Mouse (Mus musculus): ENCODE results near the gene Srarp. TPM values are rescaled to one million over a fixed set of nuclear protein-coding genes. Genes with fewer than 3 reads are reported as not detected.

Srarp gene
- polyA plus RNA-seq, 1 experiment from 2014 or later = not detected

DNA sequence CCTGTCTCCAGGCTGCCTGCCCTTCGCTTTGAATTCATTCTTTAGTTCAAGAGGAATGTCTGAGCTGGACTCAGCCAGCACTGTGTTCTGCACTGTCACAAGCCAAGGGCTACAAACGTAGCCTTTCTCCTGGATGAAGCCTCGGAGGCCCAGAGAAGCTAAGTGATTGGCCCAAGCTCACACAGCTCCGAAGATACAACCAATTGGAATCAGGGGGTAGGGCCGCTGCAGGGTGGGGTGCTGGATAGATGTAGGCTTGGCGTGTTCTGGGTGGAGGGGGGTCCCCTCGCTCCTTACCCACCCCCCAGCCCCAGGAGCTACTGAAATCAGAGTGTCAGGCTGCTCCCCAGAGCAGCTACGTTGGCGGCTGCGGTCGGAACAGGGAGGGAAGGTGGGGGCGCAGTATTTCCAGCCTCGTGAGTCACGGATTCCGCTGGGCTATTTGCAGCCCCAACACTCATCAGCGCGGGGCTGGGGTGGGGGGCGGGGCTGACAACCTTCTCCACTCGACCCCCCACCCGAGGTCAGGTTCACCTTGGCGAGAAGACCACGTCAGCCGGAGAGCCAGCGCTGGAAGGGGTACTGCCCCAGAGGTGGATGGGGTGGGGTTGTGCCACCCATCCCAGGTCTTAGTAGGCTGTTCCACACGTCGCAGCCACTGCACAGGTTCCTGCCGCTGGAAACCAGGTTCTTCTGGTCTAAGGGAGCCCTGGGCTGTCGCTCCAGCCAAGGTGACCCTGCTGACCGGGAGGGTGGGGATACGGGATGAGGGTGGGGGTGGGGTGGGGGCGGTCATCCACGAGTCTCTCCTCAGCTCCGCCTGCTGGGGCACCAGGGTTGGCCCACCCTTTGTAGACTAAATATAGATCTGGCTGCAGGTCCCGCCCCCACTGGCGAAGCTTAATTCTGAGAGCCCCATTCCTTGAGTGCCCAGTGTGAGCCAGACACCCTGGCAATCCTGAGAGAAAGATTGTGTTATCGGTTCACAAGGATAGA, 10.1 kb downstream of the Srarp start:
- DNase-seq (ENCODE audit: low spot score) (peak; percentile 37), ATAC-seq (ENCODE audit: low FRiP score) (peak; percentile 76)
- Histone ChIP-seq H3K27me3 (ENCODE audit: control insufficient read depth, insufficient read depth, low read length) (no peaks in the 10 kb centered on the region), H3K4me2 (replicated peaks; ENCODE audit: low read depth, low read length) (peak overlapping the region; percentile 68), H3K36me3 (ENCODE audit: control insufficient read depth, insufficient read depth, low read length) (no peaks in the 10 kb centered on the region), H3K4me1 (replicated peaks; ENCODE audit: control insufficient read depth, insufficient read depth, low read length) (peaks cover 4% of the 10 kb centered on the region; the same call in 1 of the 2 replicates), H3K9me3 (ENCODE audit: control insufficient read depth, low read length) (no peaks in the 10 kb centered on the region), H3K9ac (ENCODE audit: low read depth, low read length) (peak overlapping the region; percentile 34; the same call in 1 of the 2 replicates), H3K27ac (ENCODE audit: low read depth, low read length) (no peak overlapping the region), H3K4me3 (ENCODE audit: low read depth, low read length) (peak overlapping the region; percentile 34)
- WGBS = 6% methylated on average over 36 of the region's 36 CpGs

DNA sequence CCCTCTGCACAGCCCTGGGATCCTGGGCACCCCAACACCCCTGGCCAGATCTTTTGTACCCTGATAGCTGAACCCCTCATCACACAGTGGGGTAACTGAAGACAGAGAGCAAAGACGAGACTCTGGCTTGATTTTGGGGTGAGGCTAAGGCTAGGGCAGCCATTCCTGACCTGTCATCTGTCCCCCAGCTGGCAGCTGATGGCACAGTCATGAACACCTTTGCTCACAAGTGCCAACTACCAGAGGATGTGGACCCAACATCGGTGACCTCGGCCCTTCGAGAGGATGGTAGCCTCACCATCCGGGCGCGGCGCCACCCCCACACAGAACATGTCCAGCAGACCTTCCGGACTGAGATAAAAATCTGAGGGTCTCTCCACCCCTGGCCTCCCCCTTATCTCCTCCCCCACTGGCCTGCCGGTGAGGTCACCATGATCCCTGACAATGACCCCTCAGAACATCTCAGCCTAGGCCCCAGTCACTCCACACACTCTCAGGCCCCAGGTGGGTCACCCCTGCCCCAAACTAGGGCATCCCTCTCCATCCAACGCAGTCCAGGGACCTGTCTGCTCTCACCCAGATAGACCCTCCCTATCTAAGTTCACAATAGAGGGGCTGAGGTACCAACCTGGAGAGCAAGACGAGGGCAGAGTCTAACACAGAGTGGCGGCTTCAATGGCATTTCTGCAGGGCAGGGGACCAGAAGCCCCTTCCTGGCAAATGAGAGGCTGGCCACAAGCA, 12.0 kb downstream of the Srarp start:
- WGBS = 87% methylated on average over 13 of the region's 13 CpGs
- H3K27me3 ChIP-seq (ENCODE audit: control insufficient read depth, insufficient read depth, low read length) = no peaks in the 10 kb centered on the region

DNA sequence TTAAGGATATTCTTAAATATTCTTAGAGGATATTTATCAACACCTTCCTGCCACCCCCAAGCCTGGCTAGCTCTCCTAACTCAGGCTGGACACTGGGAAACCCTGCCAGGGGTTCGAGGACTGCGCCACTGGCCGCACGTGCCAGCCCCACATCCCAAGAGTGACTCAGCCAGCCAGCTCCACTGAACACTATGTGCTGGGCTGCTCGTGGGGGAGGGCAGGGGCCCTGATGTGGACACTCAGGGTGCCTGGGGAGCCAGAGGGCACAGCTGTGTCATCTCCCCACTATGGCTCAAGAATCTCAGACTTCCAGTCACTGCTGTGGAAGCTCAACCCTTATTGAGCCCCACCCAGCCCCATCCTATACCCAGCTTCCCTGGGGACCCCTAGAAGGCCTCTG, 12.6 kb downstream of the Srarp start:
- 83% methylated on average over 5 of the region's 5 CpGs for WGBS

More for the DNA sequence above, 12.0 kb downstream of the Srarp start:
- no peak overlapping the region for H3K4me2 ChIP-seq (replicated peaks; ENCODE audit: low read depth, low read length)
- no peak overlapping the region for H3K4me3 ChIP-seq (ENCODE audit: low read depth, low read length)
- DNase-seq (ENCODE audit: low spot score) (no peak), ATAC-seq (ENCODE audit: low FRiP score) (no peak)
- H3K9me3 ChIP-seq (ENCODE audit: control insufficient read depth, low read length) = no peaks in the 10 kb centered on the region
- no peaks in the 10 kb centered on the region for H3K36me3 ChIP-seq (ENCODE audit: control insufficient read depth, insufficient read depth, low read length)
- peaks cover 4% of the 10 kb centered on the region; the same call in 1 of the 2 replicates for H3K4me1 ChIP-seq (replicated peaks; ENCODE audit: control insufficient read depth, insufficient read depth, low read length)
- no peak overlapping the region for H3K27ac ChIP-seq (ENCODE audit: low read depth, low read length)
- no peak overlapping the region for H3K9ac ChIP-seq (ENCODE audit: low read depth, low read length)

DNA sequence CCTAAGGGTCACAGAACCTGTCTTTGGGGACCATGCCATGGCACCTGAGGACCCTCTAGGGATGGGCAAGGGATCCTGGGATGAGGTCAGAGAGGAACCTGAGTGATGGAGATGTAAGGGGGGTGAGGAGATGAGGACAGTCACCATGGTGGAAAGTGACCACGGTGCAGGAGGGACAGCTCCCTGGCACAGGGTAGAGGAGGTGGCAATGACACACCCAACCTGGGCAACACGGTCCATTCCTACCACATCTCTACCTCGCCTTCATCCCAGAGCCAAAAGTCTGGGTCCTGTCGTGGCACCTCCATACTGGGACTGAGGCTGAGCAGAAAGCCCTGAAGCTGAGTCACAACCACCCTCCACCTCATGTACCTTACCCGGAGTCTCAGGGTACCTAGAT, 13.1 kb downstream of the Srarp start:
- peaks cover 4% of the 10 kb centered on the region; the same call in 1 of the 2 replicates for H3K4me1 ChIP-seq (replicated peaks; ENCODE audit: control insufficient read depth, insufficient read depth, low read length)
- no peak for DNase-seq (ENCODE audit: low spot score)
- H3K27me3 ChIP-seq (ENCODE audit: control insufficient read depth, insufficient read depth, low read length) = no peaks in the 10 kb centered on the region

More for the DNA sequence above, 12.6 kb downstream of the Srarp start:
- DNase-seq (ENCODE audit: low spot score) = no peak
- Histone ChIP-seq H3K4me2 (replicated peaks; ENCODE audit: low read depth, low read length) (no peak overlapping the region), H3K27ac (ENCODE audit: low read depth, low read length) (no peak overlapping the region), H3K9ac (ENCODE audit: low read depth, low read length) (no peak overlapping the region), H3K4me1 (replicated peaks; ENCODE audit: control insufficient read depth, insufficient read depth, low read length) (peaks cover 4% of the 10 kb centered on the region; the same call in 1 of the 2 replicates), H3K27me3 (ENCODE audit: control insufficient read depth, insufficient read depth, low read length) (no peaks in the 10 kb centered on the region), H3K4me3 (ENCODE audit: low read depth, low read length) (no peak overlapping the region), H3K9me3 (ENCODE audit: control insufficient read depth, low read length) (no peaks in the 10 kb centered on the region), H3K36me3 (ENCODE audit: control insufficient read depth, insufficient read depth, low read length) (no peaks in the 10 kb centered on the region)
- no peak for ATAC-seq (ENCODE audit: low FRiP score)

DNA sequence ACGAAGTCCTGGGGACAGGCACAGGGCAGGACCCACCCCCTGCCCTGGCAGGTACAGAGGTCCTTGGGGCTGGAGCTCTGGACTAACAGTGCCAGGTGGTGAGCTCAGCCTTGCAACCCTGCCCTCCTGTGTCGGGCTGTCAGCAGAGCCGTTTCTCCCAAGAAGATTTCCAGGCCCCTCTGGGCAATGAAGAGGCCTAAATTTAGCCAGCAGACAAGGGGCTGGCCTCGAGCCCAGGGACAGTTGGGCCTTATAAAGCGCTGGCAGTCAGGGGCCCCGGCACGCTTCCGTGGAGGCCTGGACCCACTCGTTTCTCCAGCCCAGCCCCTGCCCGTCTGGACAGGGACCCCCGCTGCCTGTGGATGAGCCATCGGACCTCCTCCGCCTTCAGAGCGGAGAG, 14.5 kb downstream of the Srarp start:
- no peak for DNase-seq (ENCODE audit: low spot score)
- no peaks in the 10 kb centered on the region for H3K36me3 ChIP-seq (ENCODE audit: control insufficient read depth, insufficient read depth, low read length)
- H3K4me1 ChIP-seq (replicated peaks; ENCODE audit: control insufficient read depth, insufficient read depth, low read length) = peaks cover 4% of the 10 kb centered on the region; the same call in 1 of the 2 replicates
- H3K4me3 ChIP-seq (ENCODE audit: low read depth, low read length) = no peak overlapping the region
- H3K27ac ChIP-seq (ENCODE audit: low read depth, low read length) = no peak overlapping the region
- 74% methylated on average over 14 of the region's 14 CpGs for WGBS
- no peak overlapping the region for H3K9ac ChIP-seq (ENCODE audit: low read depth, low read length)
- no peaks in the 10 kb centered on the region for H3K27me3 ChIP-seq (ENCODE audit: control insufficient read depth, insufficient read depth, low read length)
- H3K9me3 ChIP-seq (ENCODE audit: control insufficient read depth, low read length) = no peaks in the 10 kb centered on the region
- no peak for ATAC-seq (ENCODE audit: low FRiP score)
- no peak overlapping the region for H3K4me2 ChIP-seq (replicated peaks; ENCODE audit: low read depth, low read length)

More for the DNA sequence above, 13.1 kb downstream of the Srarp start:
- no peaks in the 10 kb centered on the region for H3K9me3 ChIP-seq (ENCODE audit: control insufficient read depth, low read length)
- no peak overlapping the region for H3K4me2 ChIP-seq (replicated peaks; ENCODE audit: low read depth, low read length)
- H3K4me3 ChIP-seq (ENCODE audit: low read depth, low read length) = no peak overlapping the region
- no peak overlapping the region for H3K27ac ChIP-seq (ENCODE audit: low read depth, low read length)
- 75% methylated on average over 5 of the region's 5 CpGs for whole genome bisulfite sequencing
- no peaks in the 10 kb centered on the region for H3K36me3 ChIP-seq (ENCODE audit: control insufficient read depth, insufficient read depth, low read length)
- no peak for ATAC-seq (ENCODE audit: low FRiP score)
- H3K9ac ChIP-seq (ENCODE audit: low read depth, low read length) = no peak overlapping the region

DNA sequence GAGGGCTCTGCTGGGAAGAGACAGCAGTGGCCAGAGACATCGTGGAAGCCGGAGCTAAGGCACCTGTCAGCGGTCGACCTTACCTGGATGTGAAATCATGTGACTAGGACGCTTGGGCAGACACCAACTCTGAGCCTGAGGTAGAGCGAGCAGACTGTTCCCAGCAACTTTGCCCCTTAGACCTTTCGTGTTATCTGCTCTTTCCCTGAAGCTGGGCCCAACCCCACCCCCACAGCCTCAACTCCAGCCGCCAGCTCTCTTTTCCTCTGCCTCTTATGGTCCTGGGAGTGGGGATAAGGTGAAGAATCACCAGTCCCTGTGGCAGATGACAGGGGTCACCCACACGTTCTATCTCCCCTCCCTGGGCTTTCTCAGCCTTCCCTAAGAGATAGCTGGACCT, 15.0 kb downstream of the Srarp start:
- Histone ChIP-seq H3K4me1 (replicated peaks; ENCODE audit: control insufficient read depth, insufficient read depth, low read length) (peaks cover 4% of the 10 kb centered on the region; the same call in 1 of the 2 replicates), H3K4me3 (ENCODE audit: low read depth, low read length) (no peak overlapping the region), H3K36me3 (ENCODE audit: control insufficient read depth, insufficient read depth, low read length) (no peaks in the 10 kb centered on the region), H3K9me3 (ENCODE audit: control insufficient read depth, low read length) (no peaks in the 10 kb centered on the region), H3K9ac (ENCODE audit: low read depth, low read length) (no peak overlapping the region), H3K27ac (ENCODE audit: low read depth, low read length) (no peak overlapping the region), H3K27me3 (ENCODE audit: control insufficient read depth, insufficient read depth, low read length) (no peaks in the 10 kb centered on the region), H3K4me2 (replicated peaks; ENCODE audit: low read depth, low read length) (no peak overlapping the region)
- ATAC-seq (ENCODE audit: low FRiP score) = no peak
- DNase-seq (ENCODE audit: low spot score) = no peak
- 57% methylated on average over 9 of the region's 9 CpGs for WGBS

DNA sequence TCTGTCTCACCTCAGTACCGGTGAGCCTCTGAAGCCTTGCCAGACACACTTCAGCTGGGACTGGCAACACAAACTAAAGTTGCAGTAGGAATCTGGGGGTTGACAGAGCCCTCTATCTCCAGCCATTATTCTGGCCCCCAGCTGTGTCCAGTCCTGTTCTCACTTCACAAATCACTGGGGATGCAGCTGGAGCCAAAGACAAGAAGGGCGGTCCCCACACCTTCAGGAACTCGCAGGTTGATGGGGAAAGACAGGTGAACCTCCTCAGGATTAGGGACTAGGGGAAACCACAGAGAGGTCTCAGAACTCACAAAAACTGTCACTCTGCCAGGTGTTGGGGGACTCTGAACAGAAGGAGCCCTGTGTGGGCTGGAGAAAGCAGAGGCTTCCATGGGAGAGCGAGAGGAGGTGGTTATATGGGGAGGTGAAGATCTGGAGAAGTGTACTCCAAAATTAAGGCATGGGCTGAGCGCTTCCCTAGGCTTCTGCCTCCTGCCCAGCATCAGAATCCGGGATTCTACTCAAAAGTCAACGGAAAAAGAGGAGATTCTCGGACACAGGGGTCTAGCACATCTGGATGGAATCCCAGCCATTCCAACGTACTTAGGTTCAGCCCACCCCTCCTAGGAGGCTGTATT, 15.6 kb downstream of the Srarp start, which contains the start of gene Hspb7:
Gene Hspb7, plus strand, starts transcription at position 588 of the 638 bp plus-strand sequence.
- H3K27me3 ChIP-seq (ENCODE audit: control insufficient read depth, insufficient read depth, low read length) = no peaks in the 10 kb centered on the region
- H3K4me3 ChIP-seq (ENCODE audit: low read depth, low read length) = no peak within 1 kb of the TSS
- ATAC-seq (ENCODE audit: low FRiP score) (no peak), DNase-seq (ENCODE audit: low spot score) (no peak)
- H3K4me1 ChIP-seq (replicated peaks; ENCODE audit: control insufficient read depth, insufficient read depth, low read length) = no peaks in the 10 kb centered on the region
- H3K9ac ChIP-seq (ENCODE audit: low read depth, low read length) = no peak within 1 kb of the TSS
- no peak within 1 kb of the TSS for H3K27ac ChIP-seq (ENCODE audit: low read depth, low read length)
- H3K36me3 ChIP-seq (ENCODE audit: control insufficient read depth, insufficient read depth, low read length) = no peaks in the 10 kb centered on the region
- no peak within 1 kb of the TSS for H3K4me2 ChIP-seq (replicated peaks; ENCODE audit: low read depth, low read length)
- H3K9me3 ChIP-seq (ENCODE audit: control insufficient read depth, low read length) = no peaks in the 10 kb centered on the region
- 67% methylated on average over 9 of the region's 9 CpGs for WGBS

DNA sequence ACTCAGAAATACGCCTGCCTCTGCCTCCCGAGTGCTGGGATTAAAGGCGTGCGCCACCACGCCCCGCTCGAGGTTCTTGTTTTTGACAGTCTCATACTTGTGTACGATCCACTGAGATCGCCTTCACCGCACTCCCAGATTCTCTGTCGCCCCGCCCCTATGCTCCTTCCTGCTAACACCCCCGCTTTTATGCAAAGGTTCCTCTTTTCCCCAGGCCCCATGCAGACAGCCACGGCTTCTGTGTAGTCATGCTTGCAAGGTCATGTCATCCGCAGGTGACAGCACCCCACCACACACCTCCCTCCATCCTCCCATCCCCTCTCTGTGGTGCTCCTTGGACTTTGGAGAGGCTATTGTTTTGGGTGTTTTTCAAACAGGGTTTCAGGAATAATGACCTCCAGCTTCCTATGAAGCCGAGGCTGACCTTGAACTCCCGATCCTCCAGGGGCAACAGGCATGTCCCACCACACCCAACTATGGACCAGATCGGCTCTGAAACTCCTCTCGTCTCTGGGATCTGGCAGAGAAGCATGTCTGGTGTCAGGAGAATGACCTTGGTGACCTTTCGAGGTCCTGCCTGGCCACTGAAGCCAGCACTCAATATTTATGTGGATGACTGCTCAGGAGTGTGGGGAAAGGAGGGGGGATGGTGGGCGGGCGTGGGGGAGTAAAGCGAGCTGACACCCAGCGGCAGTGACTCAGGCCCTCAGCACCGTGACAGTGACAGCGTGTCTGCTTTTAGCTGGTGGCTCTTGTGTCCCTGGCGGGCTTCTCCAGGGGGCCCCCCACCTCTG, 16.3 kb downstream of the Srarp start:
- no peaks in the 10 kb centered on the region for H3K9me3 ChIP-seq (ENCODE audit: control insufficient read depth, low read length)

More for the DNA sequence above, 16.3 kb downstream of the Srarp start:
- Histone ChIP-seq H3K27ac (ENCODE audit: low read depth, low read length) (no peak overlapping the region), H3K4me3 (ENCODE audit: low read depth, low read length) (no peak overlapping the region), H3K4me1 (replicated peaks; ENCODE audit: control insufficient read depth, insufficient read depth, low read length) (no peaks in the 10 kb centered on the region), H3K4me2 (replicated peaks; ENCODE audit: low read depth, low read length) (no peak overlapping the region), H3K9ac (ENCODE audit: low read depth, low read length) (no peak overlapping the region), H3K36me3 (ENCODE audit: control insufficient read depth, insufficient read depth, low read length) (no peaks in the 10 kb centered on the region), H3K27me3 (ENCODE audit: control insufficient read depth, insufficient read depth, low read length) (no peaks in the 10 kb centered on the region)
- ATAC-seq (ENCODE audit: low FRiP score) = no peak
- WGBS = 70% methylated on average over 27 of the region's 27 CpGs
- no peak for DNase-seq (ENCODE audit: low spot score)

Measured in hindbrain, embryonic 11.5 days (tissue).